Mouse (Mus musculus) olfactory bulb, adult 2 months (tissue): ENCODE results near the gene Srf.

ENCODE experiments used
- CTCF ChIP-seq: fragments of 200-500 bp; IDR thresholded peaks from 2 replicates; pipeline ENCODE4 v1.5.1; 2012; ENCODE audit warnings: low read depth, mild to moderate bottlenecking, low read length, moderate library complexity; ENCODE audit not compliant: insufficient read depth
- POLR2A ChIP-seq: fragments of 200-500 bp; IDR thresholded peaks from 2 replicates; pipeline ENCODE4 v1.6.1; 2012; ENCODE audit warnings: mild to moderate bottlenecking, low read depth, low read length, moderate library complexity; ENCODE audit not compliant: insufficient read depth

- TF ChIP-seq CTCF (no peak), POLR2A (no peak)
Observed at GRCm38 (mm10) chr17:46543661-46544060, 12.3 kb downstream of the Srf start.
